Mouse (Mus musculus): Measurements from ENCODE around the gene Nav3.
A peak's percentile ranks its signal among the peaks of the same experiment; 100 is the strongest.

Gene Nav3

DNA sequence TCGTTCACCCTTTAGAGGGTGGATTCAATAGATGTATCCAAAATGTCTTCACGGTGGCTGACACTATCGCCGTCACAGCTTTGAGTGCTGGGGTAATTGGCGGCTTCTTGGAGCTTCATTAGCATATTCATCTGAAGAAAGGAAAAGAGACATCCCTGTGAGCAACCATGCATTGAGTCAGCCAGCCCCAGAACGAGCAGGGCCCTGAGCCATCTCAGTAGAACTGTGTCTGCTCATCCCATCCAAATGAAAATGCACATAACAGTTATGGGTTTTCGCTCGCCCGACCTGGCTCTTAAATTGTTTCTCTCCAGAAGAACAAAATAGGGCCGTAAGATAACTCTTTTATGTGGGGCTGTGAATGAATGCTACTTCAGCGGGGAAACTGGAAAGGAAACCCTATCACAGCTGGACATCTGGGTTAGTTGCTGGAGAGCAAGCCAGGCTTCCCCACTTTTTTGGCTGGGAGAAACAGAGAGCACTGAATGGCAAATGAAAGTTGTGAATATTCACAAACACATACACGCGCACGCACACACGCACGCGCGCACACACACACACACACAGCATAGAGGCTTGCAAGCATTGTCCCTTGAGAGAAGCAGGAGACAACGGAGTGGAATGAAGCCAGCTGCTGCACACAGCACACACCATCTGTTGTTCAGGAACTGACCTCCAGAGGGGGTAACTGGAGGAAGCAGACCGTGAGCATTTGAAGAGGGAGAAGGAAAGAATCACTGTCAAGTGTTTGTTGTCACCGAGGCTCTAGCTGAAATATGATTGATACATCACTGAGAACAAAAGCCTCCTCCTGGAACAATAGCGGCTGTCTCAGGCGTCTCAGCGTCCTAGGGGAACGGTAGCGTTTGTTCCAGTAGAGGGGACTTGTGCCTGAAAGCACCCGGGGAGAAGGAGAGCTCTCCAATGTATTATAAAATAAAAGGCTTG lies 771.6 kb downstream of the Nav3 start:
- no peak for DNase-seq (ENCODE audit: low read depth, low spot score)

DNA sequence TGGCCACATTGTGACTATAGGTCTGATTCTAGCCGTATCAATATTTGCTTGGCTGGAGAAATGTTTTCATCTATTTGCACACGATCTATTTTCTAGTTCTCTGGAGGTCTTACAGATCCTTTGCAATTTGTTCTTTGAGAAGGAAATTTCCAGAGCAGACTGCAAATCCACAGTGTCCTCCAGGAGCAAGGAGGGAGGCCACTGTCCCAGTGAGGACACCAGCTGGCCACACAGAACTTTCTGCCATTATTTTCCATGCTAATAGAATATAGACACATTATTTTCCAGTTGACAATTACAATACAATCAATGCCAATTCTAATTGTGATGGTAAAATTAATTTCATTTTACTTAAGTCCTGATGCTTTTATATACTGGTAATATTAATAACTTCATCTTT lies 783.1 kb downstream of the Nav3 start:
- DNase-seq (ENCODE audit: low read depth, low spot score), result no peak

DNA sequence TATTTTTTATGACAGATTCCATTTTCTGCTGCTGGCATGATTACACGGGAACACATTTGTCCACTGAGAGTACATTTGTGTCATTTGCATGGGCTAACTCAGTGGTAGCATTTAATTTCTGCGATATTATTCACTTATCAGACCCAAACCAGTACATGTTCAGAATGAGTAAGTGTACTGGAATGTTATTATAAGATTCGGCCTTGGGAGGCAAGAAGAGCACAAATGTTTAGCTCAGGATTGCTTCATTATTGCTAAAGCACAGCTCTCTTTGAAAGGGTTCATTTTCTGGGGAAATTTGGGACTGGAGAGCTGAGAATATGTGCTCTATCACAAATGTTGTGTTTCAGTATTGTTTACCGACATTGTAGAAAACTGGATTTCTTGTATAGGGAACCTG lies 788.6 kb downstream of the Nav3 start:
- DNase-seq (ENCODE audit: low read depth, low spot score), result no peak

DNA sequence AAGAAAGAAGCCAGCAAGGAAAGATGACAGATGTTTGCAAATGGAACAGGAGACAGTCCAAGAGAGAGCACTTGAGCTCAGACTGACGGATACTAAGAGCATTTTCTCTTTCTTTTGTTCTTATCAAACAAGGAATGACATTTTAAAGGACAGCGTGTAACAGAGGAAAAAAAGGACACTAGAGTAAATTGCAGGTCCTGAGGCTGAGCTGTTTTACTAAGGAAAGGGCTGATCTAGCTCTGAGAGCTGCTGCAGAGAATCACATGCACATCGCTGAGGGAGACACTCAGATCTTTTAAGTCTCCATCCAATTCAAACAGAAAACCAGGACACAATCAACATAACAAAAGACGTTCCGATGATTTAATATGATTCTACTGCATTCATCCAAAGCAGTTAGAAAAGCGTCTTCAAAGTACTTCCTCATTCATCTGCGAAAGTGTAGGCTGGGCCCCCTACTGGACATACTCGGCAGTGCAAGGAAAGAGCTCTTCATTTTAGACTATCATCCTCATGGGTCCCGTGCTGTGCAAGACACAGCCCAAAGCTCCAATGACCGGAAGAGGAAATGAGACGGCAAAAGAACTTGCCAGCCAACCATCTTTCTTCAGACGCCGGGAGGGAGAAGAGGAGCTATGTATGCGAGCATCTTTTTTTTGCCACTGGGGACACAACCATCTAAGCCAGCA lies 791.2 kb downstream of the Nav3 start:
- DNase-seq (ENCODE audit: low read depth, low spot score), result peak; percentile 57

DNA sequence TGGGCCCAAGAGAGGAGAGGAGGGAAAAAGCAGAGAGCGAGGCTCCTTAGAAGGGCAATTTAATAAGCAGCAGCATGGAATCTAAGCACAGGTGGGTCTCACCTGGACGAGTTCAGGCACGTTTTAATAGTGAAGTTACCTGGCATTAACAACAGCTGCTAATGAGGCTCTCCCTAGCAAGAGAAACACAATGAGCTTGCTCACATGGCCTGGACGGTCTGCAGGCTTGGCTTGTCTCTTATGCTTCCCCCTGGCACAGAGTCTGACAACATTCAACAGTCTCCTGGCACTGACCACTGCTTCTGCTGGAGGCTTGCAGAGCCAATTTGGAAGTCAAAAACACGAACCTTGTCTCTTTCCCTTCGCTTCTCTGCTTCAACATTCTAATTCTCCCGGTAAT lies 804.5 kb downstream of the Nav3 start:
- DNase-seq (ENCODE audit: low read depth, low spot score), result no peak

DNA sequence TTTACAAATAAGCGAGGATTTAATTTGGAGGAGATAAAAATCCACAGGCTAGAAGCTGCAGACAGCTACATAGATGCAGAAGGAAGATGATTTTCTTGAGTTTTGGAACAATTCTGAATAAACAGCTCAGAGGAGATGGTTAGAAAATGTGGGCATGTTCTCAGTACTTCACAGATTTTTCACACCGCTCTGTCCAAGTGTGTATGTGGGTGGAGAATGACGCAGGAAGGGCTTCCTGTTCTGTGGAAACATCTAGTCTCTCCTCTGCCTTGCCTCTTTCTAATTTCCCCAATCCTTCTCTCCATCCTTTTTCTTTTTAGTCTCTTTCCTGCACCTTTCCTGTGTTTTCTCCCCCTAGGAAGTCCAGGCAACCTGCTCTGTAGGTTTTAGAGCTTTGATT lies 812.4 kb downstream of the Nav3 start:
- no peak for DNase-seq (ENCODE audit: low read depth, low spot score)

DNA sequence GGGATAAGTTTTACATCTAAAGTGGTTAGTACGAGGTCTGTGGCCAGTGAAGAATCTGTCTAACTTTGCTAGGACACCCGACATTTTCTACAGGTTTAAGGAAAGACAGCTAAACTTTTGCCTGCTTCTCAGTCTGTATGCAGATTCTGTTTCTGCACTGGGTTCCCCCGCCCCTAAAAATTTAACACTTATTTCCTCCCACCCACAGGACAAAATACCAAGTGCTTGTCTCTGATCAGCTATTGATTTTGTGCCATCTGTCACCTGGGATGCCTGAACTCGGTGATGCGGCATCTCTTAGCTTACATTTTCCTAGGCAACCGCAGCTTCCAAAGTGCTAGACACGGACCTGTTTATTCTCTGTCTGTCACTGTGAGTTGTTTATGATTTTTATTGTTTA lies 814.2 kb downstream of the Nav3 start:
- no peak for DNase-seq (ENCODE audit: low read depth, low spot score)

DNA sequence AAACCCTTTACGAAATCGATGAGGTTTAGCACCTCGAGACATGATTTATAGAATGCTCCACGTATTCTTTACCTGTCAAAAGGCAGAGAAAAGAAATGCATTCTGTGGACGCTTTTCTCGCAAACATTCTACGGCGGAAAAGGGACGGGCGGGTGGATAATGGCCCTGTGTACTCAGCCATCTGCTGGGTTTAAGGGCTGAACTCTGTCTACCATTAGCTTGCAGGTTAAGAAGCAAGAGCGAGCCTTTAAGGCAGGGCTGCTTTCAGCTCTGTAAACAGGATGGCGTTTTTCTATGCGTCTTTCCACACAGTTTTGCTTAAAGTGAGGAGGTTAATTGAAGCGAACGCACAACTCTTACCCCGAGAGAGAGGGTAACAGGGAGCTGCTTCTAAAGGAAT lies 818.3 kb downstream of the Nav3 start:
- DNase-seq (ENCODE audit: low read depth, low spot score), result no peak

Data from A20 (cell line).